Mouse (Mus musculus): Measurements from ENCODE around the gene Epb41l4b. TPM values are rescaled to one million over a fixed set of nuclear protein-coding genes. Genes with fewer than 3 reads are reported as not detected.

The Epb41l4b gene
- 13.9 and 16.6 TPM in 2 replicates for polyA plus RNA-seq (2015; fragmentation: Nextera tagmentation; extraction: Ambion mirVana)

GRCm38 (mm10) chr4:57143026-57143937 is at the start of gene Epb41l4b:
TSS of gene Epb41l4b (minus strand) at chr4:57143437.
- H3K4me3 ChIP-seq (ENCODE audit: low read length): peak within 1 kb of the TSS; percentile 74
- H3K27ac ChIP-seq (ENCODE audit: low read length): peak within 1 kb of the TSS; percentile 82
- H3K4me2 ChIP-seq (ENCODE audit: low read depth, low read length): peak within 1 kb of the TSS; percentile 78
- peaks cover 12% of the 10 kb centered on the region for H3K4me1 ChIP-seq (ENCODE audit: control insufficient read depth, insufficient read depth, low read length)
- H3K9me3 ChIP-seq (ENCODE audit: control insufficient read depth, low read length): no peaks in the 10 kb centered on the region
- ATAC-seq: peak; percentile 82
- H3K9ac ChIP-seq (ENCODE audit: low read depth, low read length): peak within 1 kb of the TSS; percentile 83
- no peaks in the 10 kb centered on the region for H3K36me3 ChIP-seq (ENCODE audit: control insufficient read depth, insufficient read depth, low read length)
- under 1% methylated on average over 106 of the region's 142 CpGs for whole genome bisulfite sequencing
- peaks cover 3% of the 10 kb centered on the region for H3K27me3 ChIP-seq (replicated peaks; ENCODE audit: control insufficient read depth, insufficient read depth, low read length)

DNA sequence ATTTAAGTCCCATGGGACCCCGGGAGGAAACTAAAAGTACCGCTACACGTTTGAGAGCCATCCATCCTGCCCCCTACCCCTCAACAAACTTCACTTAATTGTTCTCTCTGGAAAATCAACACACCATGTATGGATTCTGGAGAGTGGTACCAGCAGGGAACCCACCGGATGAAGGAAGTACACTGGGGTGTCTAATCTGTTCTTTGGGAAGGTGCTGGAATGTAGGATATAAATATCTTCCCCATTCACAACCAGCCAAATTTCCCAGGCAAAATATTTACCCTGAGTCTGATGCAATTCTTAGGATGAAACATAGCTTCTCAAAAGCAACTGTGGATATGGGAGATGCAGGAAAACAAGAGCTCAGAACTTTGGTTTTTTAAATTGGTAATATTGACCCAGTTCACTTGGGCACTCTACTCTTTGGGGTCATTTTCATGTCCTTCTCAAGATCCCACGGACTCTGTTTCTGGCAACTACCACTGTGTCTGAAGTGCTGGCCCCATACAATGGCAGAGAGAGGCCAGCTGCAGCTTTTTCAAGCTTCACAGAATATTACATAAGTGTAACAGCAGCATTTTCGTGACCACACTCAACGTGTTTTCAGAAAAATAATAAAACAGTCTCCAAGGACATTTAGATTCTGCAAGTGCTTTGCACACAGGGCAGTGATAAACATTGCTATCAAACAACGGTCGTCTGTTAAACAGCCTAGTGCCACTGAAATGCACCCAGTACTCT is 48.5 kb upstream of the Epb41l4b start:
- Histone ChIP-seq H3K4me3 (ENCODE audit: low read length) (no peak overlapping the region), H3K36me3 (ENCODE audit: control insufficient read depth, insufficient read depth, low read length) (no peaks in the 10 kb centered on the region), H3K9me3 (ENCODE audit: control insufficient read depth, low read length) (no peaks in the 10 kb centered on the region), H3K9ac (ENCODE audit: low read depth, low read length) (no peak overlapping the region), H3K27me3 (replicated peaks; ENCODE audit: control insufficient read depth, insufficient read depth, low read length) (no peaks in the 10 kb centered on the region), H3K4me2 (ENCODE audit: low read depth, low read length) (no peak overlapping the region), H3K27ac (ENCODE audit: low read length) (no peak overlapping the region), H3K4me1 (ENCODE audit: control insufficient read depth, insufficient read depth, low read length) (peaks cover 2% of the 10 kb centered on the region)
- WGBS: 60% methylated on average over 9 of the region's 9 CpGs
- no peak for ATAC-seq

- Histone ChIP-seq H3K27me3 (replicated peaks; ENCODE audit: control insufficient read depth, insufficient read depth, low read length) (no peaks in the 10 kb centered on the region), H3K4me1 (ENCODE audit: control insufficient read depth, insufficient read depth, low read length) (peaks cover 8% of the 10 kb centered on the region), H3K9ac (ENCODE audit: low read depth, low read length) (no peak overlapping the region), H3K36me3 (ENCODE audit: control insufficient read depth, insufficient read depth, low read length) (no peaks in the 10 kb centered on the region), H3K27ac (ENCODE audit: low read length) (no peak overlapping the region), H3K9me3 (ENCODE audit: control insufficient read depth, low read length) (no peaks in the 10 kb centered on the region), H3K4me3 (ENCODE audit: low read length) (no peak overlapping the region), H3K4me2 (ENCODE audit: low read depth, low read length) (no peak overlapping the region)
- no peak for ATAC-seq
- 83% methylated on average over 2 of the region's 2 CpGs for WGBS
Measured at GRCm38 (mm10) chr4:57189881-57190280, 46.6 kb upstream of the Epb41l4b start.

GRCm38 (mm10) chr4:57186035-57186434 is 42.8 kb upstream of the Epb41l4b start:
- Histone ChIP-seq H3K9ac (ENCODE audit: low read depth, low read length) (0 out of 2 replicates have a peak overlapping the region, but pooled peaks have one; percentile 24), H3K4me2 (ENCODE audit: low read depth, low read length) (peak overlapping the region; percentile 33), H3K36me3 (ENCODE audit: control insufficient read depth, insufficient read depth, low read length) (no peaks in the 10 kb centered on the region), H3K27ac (ENCODE audit: low read length) (peak overlapping the region; percentile 82), H3K27me3 (replicated peaks; ENCODE audit: control insufficient read depth, insufficient read depth, low read length) (no peaks in the 10 kb centered on the region), H3K4me1 (ENCODE audit: control insufficient read depth, insufficient read depth, low read length) (peaks cover 8% of the 10 kb centered on the region), H3K4me3 (ENCODE audit: low read length) (no peak overlapping the region), H3K9me3 (ENCODE audit: control insufficient read depth, low read length) (no peaks in the 10 kb centered on the region)
- WGBS: 10% methylated on average over 6 of the region's 6 CpGs
- peak; percentile 84 for ATAC-seq

DNA sequence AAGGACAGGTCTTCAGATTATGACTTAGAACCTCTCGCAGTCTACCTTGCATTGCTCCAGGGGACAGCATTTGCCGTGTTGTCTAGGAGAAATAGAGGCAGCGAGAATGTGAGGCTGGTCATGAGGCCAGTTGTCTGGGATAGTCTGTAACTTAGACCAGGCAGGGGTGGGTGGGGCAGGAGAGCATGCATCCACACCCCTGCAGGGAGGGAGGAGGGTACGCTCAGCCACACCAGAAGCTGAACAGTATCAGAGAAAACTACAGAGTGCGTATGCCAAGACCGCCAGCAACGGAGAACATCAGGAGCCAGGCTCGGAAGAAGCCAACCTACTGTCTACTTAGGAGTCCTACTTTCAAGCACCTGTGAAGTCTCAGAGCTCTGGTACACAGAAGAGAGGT is 42.2 kb upstream of the Epb41l4b start:
- H3K4me1 ChIP-seq (ENCODE audit: control insufficient read depth, insufficient read depth, low read length): peaks cover 8% of the 10 kb centered on the region
- WGBS: 58% methylated on average over 8 of the region's 8 CpGs
- H3K9me3 ChIP-seq (ENCODE audit: control insufficient read depth, low read length): no peaks in the 10 kb centered on the region
- peak overlapping the region; percentile 24; the same call in 1 of the 2 replicates for H3K9ac ChIP-seq (ENCODE audit: low read depth, low read length)
- H3K27me3 ChIP-seq (replicated peaks; ENCODE audit: control insufficient read depth, insufficient read depth, low read length): no peaks in the 10 kb centered on the region
- peak overlapping the region; percentile 82 for H3K27ac ChIP-seq (ENCODE audit: low read length)
- H3K36me3 ChIP-seq (ENCODE audit: control insufficient read depth, insufficient read depth, low read length): no peaks in the 10 kb centered on the region
- peak; percentile 81 for ATAC-seq
- H3K4me3 ChIP-seq (ENCODE audit: low read length): no peak overlapping the region
- H3K4me2 ChIP-seq (ENCODE audit: low read depth, low read length): peak overlapping the region; percentile 33

GRCm38 (mm10) chr4:57183493-57183892 is 40.3 kb upstream of the Epb41l4b start:
- H3K9me3 ChIP-seq (ENCODE audit: control insufficient read depth, low read length): no peaks in the 10 kb centered on the region
- ATAC-seq: no peak
- H3K36me3 ChIP-seq (ENCODE audit: control insufficient read depth, insufficient read depth, low read length): no peaks in the 10 kb centered on the region
- H3K27me3 ChIP-seq (replicated peaks; ENCODE audit: control insufficient read depth, insufficient read depth, low read length): no peaks in the 10 kb centered on the region
- no peak overlapping the region for H3K9ac ChIP-seq (ENCODE audit: low read depth, low read length)
- no peak overlapping the region for H3K4me2 ChIP-seq (ENCODE audit: low read depth, low read length)
- H3K27ac ChIP-seq (ENCODE audit: low read length): no peak overlapping the region
- no peak overlapping the region for H3K4me3 ChIP-seq (ENCODE audit: low read length)
- 60% methylated on average over 4 of the region's 4 CpGs for WGBS
- peaks cover 6% of the 10 kb centered on the region; the same call in 1 of the 2 replicates for H3K4me1 ChIP-seq (ENCODE audit: control insufficient read depth, insufficient read depth, low read length)

- 74% methylated on average over 1 of the region's 1 CpGs for WGBS
- no peak for ATAC-seq
- Histone ChIP-seq H3K4me2 (ENCODE audit: low read depth, low read length) (no peak overlapping the region), H3K27ac (ENCODE audit: low read length) (no peak overlapping the region), H3K4me1 (ENCODE audit: control insufficient read depth, insufficient read depth, low read length) (peaks cover 4% of the 10 kb centered on the region; the same call in 1 of the 2 replicates), H3K9me3 (ENCODE audit: control insufficient read depth, low read length) (no peaks in the 10 kb centered on the region), H3K9ac (ENCODE audit: low read depth, low read length) (no peak overlapping the region), H3K36me3 (ENCODE audit: control insufficient read depth, insufficient read depth, low read length) (no peaks in the 10 kb centered on the region), H3K4me3 (ENCODE audit: low read length) (no peak overlapping the region), H3K27me3 (replicated peaks; ENCODE audit: control insufficient read depth, insufficient read depth, low read length) (no peaks in the 10 kb centered on the region)
Measured at GRCm38 (mm10) chr4:57181538-57181937, 38.3 kb upstream of the Epb41l4b start.

GRCm38 (mm10) chr4:57178881-57179280 is 35.6 kb upstream of the Epb41l4b start:
- 73% methylated on average over 4 of the region's 4 CpGs for WGBS
- no peak for ATAC-seq

DNA sequence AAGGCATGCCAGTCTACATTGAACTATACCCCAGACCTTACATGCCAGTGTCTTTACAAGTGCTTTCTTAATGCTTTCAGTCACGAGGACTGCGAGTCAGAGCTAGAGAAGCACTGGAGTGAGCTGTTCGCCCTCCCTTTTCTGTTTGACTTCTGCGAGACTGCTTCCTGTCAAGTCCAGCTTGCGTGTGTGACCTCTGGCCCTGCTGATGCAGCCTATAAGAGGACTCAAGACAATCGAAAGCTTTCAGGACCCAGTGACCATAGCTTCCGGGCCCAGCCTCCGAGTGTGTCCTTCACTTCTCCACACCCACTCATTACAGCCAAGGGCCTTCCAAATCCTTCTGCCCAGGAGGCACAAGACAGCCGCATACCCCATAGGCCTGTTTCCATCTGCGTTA is 32.1 kb upstream of the Epb41l4b start:
- no peak overlapping the region for H3K27ac ChIP-seq (ENCODE audit: low read length)
- no peaks in the 10 kb centered on the region for H3K9me3 ChIP-seq (ENCODE audit: control insufficient read depth, low read length)
- no peaks in the 10 kb centered on the region for H3K4me1 ChIP-seq (ENCODE audit: control insufficient read depth, insufficient read depth, low read length)
- no peak overlapping the region for H3K9ac ChIP-seq (ENCODE audit: low read depth, low read length)
- ATAC-seq: peak; percentile 26; the same call in 1 of the 2 replicates
- H3K4me3 ChIP-seq (ENCODE audit: low read length): no peak overlapping the region
- H3K4me2 ChIP-seq (ENCODE audit: low read depth, low read length): no peak overlapping the region
- 46% methylated on average over 10 of the region's 10 CpGs for WGBS
- no peaks in the 10 kb centered on the region for H3K27me3 ChIP-seq (replicated peaks; ENCODE audit: control insufficient read depth, insufficient read depth, low read length)
- H3K36me3 ChIP-seq (ENCODE audit: control insufficient read depth, insufficient read depth, low read length): no peaks in the 10 kb centered on the region

More at GRCm38 (mm10) chr4:57178881-57179280, 35.6 kb upstream of the Epb41l4b start:
- no peaks in the 10 kb centered on the region for H3K36me3 ChIP-seq (ENCODE audit: control insufficient read depth, insufficient read depth, low read length)
- H3K27me3 ChIP-seq (replicated peaks; ENCODE audit: control insufficient read depth, insufficient read depth, low read length): no peaks in the 10 kb centered on the region
- no peak overlapping the region for H3K4me3 ChIP-seq (ENCODE audit: low read length)
- H3K4me2 ChIP-seq (ENCODE audit: low read depth, low read length): no peak overlapping the region
- no peak overlapping the region for H3K27ac ChIP-seq (ENCODE audit: low read length)
- H3K4me1 ChIP-seq (ENCODE audit: control insufficient read depth, insufficient read depth, low read length): no peaks in the 10 kb centered on the region
- H3K9me3 ChIP-seq (ENCODE audit: control insufficient read depth, low read length): no peaks in the 10 kb centered on the region
- no peak overlapping the region for H3K9ac ChIP-seq (ENCODE audit: low read depth, low read length)
